Mouse (Mus musculus) heart, postnatal 0 days (tissue): Measurements from ENCODE around the gene Il9r. TPM values are rescaled to one million over a fixed set of nuclear protein-coding genes. Genes with fewer than 3 reads are reported as not detected.

Experiments used
- ATAC-seq: fragments of 200-750 bp; cut with Nextera tagmentation; 2 replicates; pipeline ENCODE4 v1.8.0; 2017; ENCODE audit warnings: low read depth, moderate number of reproducible peaks, moderate library complexity; ENCODE audit not compliant: insufficient read depth
- DNase-seq: peaks from one replicate; pipeline ENCODE4 v3.0.0-alpha.2; 2016; ENCODE audit warnings: low spot score
- H3K27ac ChIP-seq: fragments of 300-500 bp; sonication (generic); 2 replicates; pipeline ENCODE4 v1.5.1; 2014; ENCODE audit warnings: low read depth, mild to moderate bottlenecking
- H3K27me3 ChIP-seq: fragments of 300-500 bp; sonication (generic); 2 replicates; pipeline ENCODE4 v1.6.1; 2014; ENCODE audit warnings: low read length, mixed read lengths; ENCODE audit not compliant: control insufficient read depth, insufficient read depth
- H3K36me3 ChIP-seq: fragments of 300-500 bp; sonication (generic); replicated peaks from 2 replicates; pipeline ENCODE4 v1.6.1; 2014; ENCODE audit warnings: low read length, mixed read lengths; ENCODE audit not compliant: control insufficient read depth, insufficient read depth
- H3K4me1 ChIP-seq: fragments of 300-500 bp; sonication (generic); 2 replicates; pipeline ENCODE4 v1.6.1; 2014; ENCODE audit warnings: antibody characterized with exemption; ENCODE audit not compliant: control insufficient read depth, insufficient read depth
- H3K4me2 ChIP-seq: fragments of 300-500 bp; sonication (generic); 2 replicates; pipeline ENCODE4 v1.6.1; 2014; ENCODE audit warnings: low read depth, mild to moderate bottlenecking, low read length, moderate library complexity
- H3K4me3 ChIP-seq: fragments of 300-500 bp; sonication (generic); 2 replicates; pipeline ENCODE4 v1.5.1; 2014; ENCODE audit warnings: low read depth, low read length
- H3K9ac ChIP-seq: fragments of 300-500 bp; sonication (generic); replicated peaks from 2 replicates; pipeline ENCODE4 v1.6.1; 2014; ENCODE audit warnings: low read depth, low read length, mixed read lengths
- H3K9me3 ChIP-seq: fragments of 300-500 bp; sonication (generic); replicated peaks from 2 replicates; pipeline ENCODE4 v1.6.1; 2016; ENCODE audit warnings: low read length; ENCODE audit not compliant: control insufficient read depth
- CTCF ChIP-seq: IDR thresholded peaks from 2 replicates; pipeline ENCODE4 v1.5.1; 2016; ENCODE audit warnings: antibody characterized with exemption, control low read depth, low read depth
- EP300 ChIP-seq: IDR thresholded peaks from 2 replicates; pipeline ENCODE4 v1.6.1; 2016; ENCODE audit warnings: antibody characterized with exemption, low read depth
- WGBS: fragments of 180-500 bp; shearing (Covaris S2); extraction: QIAGEN DNeasy Blood & Tissue Kit; methylation state at CpG from one replicate; pipeline ENCODE4 v1.1.7; 2014; 5-methylcytosine and 5-hydroxymethylcytosine counted together
- polyA plus RNA-seq: library from polyadenylated mRNA; unstranded; fragments of >200 nt; fragmentation: Nextera tagmentation; extraction: Ambion mirVana; gene quantifications from 2 replicates; pipeline ENCODE4 v1.2.1, GENCODE M21; 2015
- total RNA-seq: library from RNA; depleted of rRNA; stranded (reverse); fragments of >200 nt; gene quantifications from 2 replicates; pipeline ENCODE4 v1.2.3, GENCODE M21; 2014; ENCODE audit warnings: low replicate concordance

The Il9r gene
- total and polyA plus RNA-seq, 2 experiments from 2014 or later: 0.14 TPM; not detected in 1

GRCm38 (mm10) chr11:32232848-32233247 is 32.8 kb upstream of the Il9r start:
- Histone ChIP-seq H3K4me1 (peaks cover 21% of the 10 kb centered on the region), H3K9ac (no peak overlapping the region), H3K36me3 (peaks cover 52% of the 10 kb centered on the region), H3K27me3 (no peaks in the 10 kb centered on the region), H3K4me3 (no peak overlapping the region), H3K27ac (no peak overlapping the region), H3K9me3 (no peaks in the 10 kb centered on the region), H3K4me2 (no peak overlapping the region)
- ATAC-seq (no peak), DNase-seq (no peak)
- WGBS: 74% methylated on average over 10 of the region's 10 CpGs
- TF ChIP-seq CTCF (no peak), EP300 (no peak)

- Histone ChIP-seq H3K4me1 (peaks cover 20% of the 10 kb centered on the region), H3K9ac (no peak overlapping the region), H3K4me2 (no peak overlapping the region), H3K27me3 (no peaks in the 10 kb centered on the region), H3K9me3 (no peaks in the 10 kb centered on the region), H3K4me3 (no peak overlapping the region), H3K36me3 (peaks cover 52% of the 10 kb centered on the region), H3K27ac (no peak overlapping the region)
- no peak for DNase-seq
- TF ChIP-seq CTCF (no peak), EP300 (no peak)
- 87% methylated on average over 2 of the region's 2 CpGs for WGBS
- ATAC-seq: no peak
Measured at GRCm38 (mm10) chr11:32231125-32231524, 31.0 kb upstream of the Il9r start.

- no peak for DNase-seq
- ATAC-seq: no peak
- Histone ChIP-seq H3K27me3 (no peaks in the 10 kb centered on the region), H3K36me3 (peaks cover 52% of the 10 kb centered on the region), H3K9me3 (no peaks in the 10 kb centered on the region), H3K9ac (no peak overlapping the region), H3K4me2 (no peak overlapping the region), H3K27ac (no peak overlapping the region), H3K4me3 (no peak overlapping the region), H3K4me1 (peaks cover 20% of the 10 kb centered on the region)
- TF ChIP-seq EP300: no peak
- no peak for TF ChIP-seq CTCF
- 78% methylated on average over 4 of the region's 4 CpGs for WGBS
Measured at GRCm38 (mm10) chr11:32230220-32230619, 30.1 kb upstream of the Il9r start.

- no peak overlapping the region for H3K4me3 ChIP-seq
- H3K36me3 ChIP-seq: peaks cover 37% of the 10 kb centered on the region
- no peak overlapping the region for H3K9ac ChIP-seq
- H3K9me3 ChIP-seq: no peaks in the 10 kb centered on the region
- no peaks in the 10 kb centered on the region for H3K27me3 ChIP-seq
- H3K27ac ChIP-seq: no peak overlapping the region
- no peak for TF ChIP-seq EP300
- TF ChIP-seq CTCF: no peak
- WGBS: 80% methylated on average over 3 of the region's 3 CpGs
- no peak overlapping the region for H3K4me2 ChIP-seq
- H3K4me1 ChIP-seq: peaks cover 30% of the 10 kb centered on the region
- no peak for ATAC-seq
- no peak for DNase-seq
Measured at GRCm38 (mm10) chr11:32228292-32228845, 28.3 kb upstream of the Il9r start.

GRCm38 (mm10) chr11:32227555-32227954 is 27.5 kb upstream of the Il9r start:
- peaks cover 30% of the 10 kb centered on the region for H3K36me3 ChIP-seq
- H3K4me3 ChIP-seq: no peak overlapping the region
- no peak overlapping the region for H3K4me2 ChIP-seq
- H3K27ac ChIP-seq: no peak overlapping the region
- DNase-seq: no peak
- no peak for ATAC-seq
- WGBS: 82% methylated on average over 9 of the region's 9 CpGs
- no peak for TF ChIP-seq EP300
- no peak for TF ChIP-seq CTCF
- H3K9ac ChIP-seq: no peak overlapping the region
- no peaks in the 10 kb centered on the region for H3K9me3 ChIP-seq
- no peaks in the 10 kb centered on the region for H3K27me3 ChIP-seq
- peaks cover 38% of the 10 kb centered on the region for H3K4me1 ChIP-seq

- peak overlapping the region; percentile 89; the same call in 1 of the 2 replicates for H3K27ac ChIP-seq
- ATAC-seq (no peak), DNase-seq (no peak)
- TF ChIP-seq EP300: no peak
- TF ChIP-seq CTCF: no peak
- H3K4me3 ChIP-seq: peak overlapping the region; percentile 75
- no peaks in the 10 kb centered on the region for H3K27me3 ChIP-seq
- H3K4me2 ChIP-seq: peak overlapping the region; percentile 80
- peak overlapping the region; percentile 70; the same call in 1 of the 2 replicates for H3K9ac ChIP-seq
- WGBS: 38% methylated on average over 1 of the region's 1 CpGs
- peaks cover 25% of the 10 kb centered on the region for H3K36me3 ChIP-seq
- H3K9me3 ChIP-seq: no peaks in the 10 kb centered on the region
- peaks cover 42% of the 10 kb centered on the region for H3K4me1 ChIP-seq
Measured at GRCm38 (mm10) chr11:32227041-32227440, 27.0 kb upstream of the Il9r start.
